Mouse (Mus musculus) thymus, adult 2 months (tissue): ENCODE measurements around the gene Pih1d1.

Experiments used
- CTCF ChIP-seq: fragments of 200-500 bp; IDR thresholded peaks from 2 replicates; pipeline ENCODE4 v1.5.1; 2012; ENCODE audit warnings: mild to moderate bottlenecking, control low read depth, low read length, moderate library complexity, borderline replicate concordance; ENCODE audit not compliant: control insufficient read depth, poor library complexity, insufficient read depth; ENCODE audit errors: extremely low read depth
- POLR2A ChIP-seq: fragments of 200-500 bp; IDR thresholded peaks from 2 replicates; pipeline ENCODE4 v1.6.1; 2012; ENCODE audit warnings: mild to moderate bottlenecking, low read length, control low read depth, moderate library complexity; ENCODE audit not compliant: control insufficient read depth, poor library complexity, insufficient read depth; ENCODE audit errors: extremely low read depth

- TF ChIP-seq POLR2A = no peak
- no peak for TF ChIP-seq CTCF
These were observed 37.8 kb downstream of the Pih1d1 start for GRCm38 (mm10) chr7:45191803-45192363.
